Mouse (Mus musculus) thymus, postnatal 25 days (tissue): ENCODE measurements at regions not wholly inside any gene's neighbourhood (a gene's known extent, or its start where the extent isn't known, plus 50 kb on each side); places are given as distances from the start of the nearest gene placed in this dataset.

Source experiments
- DNase-seq: peaks from one replicate; pipeline ENCODE4 v3.0.0; 2022

DNA sequence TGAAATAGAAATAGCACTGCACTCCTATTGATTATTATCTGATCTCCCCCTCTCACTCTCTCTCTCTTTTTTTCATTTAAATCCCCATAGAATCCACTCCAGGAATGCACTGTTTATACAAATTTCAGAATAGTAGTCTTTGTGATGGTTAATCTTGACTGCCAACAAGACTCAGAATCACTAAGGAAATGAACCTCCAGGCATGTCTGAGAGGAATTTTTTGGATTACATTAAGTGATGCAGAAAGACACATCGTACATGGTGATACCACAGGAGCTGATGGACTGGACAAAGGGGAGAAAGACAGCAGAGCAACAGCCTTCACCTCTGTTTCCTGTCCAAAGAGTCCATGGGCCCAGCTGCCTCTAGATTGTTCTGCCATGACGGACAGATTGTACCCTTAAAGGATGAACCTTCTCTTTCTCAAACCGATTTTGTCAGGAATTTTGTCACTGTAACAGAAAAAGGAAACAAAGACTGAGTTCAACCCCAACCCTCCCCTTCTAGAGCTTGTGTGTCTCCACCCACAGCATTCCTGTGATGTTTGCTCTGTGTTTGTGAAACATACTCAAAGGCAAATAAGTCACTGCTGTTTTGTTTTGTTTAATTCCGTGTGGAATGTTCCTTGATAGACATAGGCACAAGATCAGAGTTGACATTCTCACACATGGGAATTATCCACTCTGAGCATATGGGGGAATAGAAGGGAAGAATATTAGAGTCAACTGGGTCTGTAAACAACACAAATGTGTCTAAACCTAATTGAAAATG is 59.1 kb upstream of the Gm34302 start:
- no peak for DNase-seq

DNA sequence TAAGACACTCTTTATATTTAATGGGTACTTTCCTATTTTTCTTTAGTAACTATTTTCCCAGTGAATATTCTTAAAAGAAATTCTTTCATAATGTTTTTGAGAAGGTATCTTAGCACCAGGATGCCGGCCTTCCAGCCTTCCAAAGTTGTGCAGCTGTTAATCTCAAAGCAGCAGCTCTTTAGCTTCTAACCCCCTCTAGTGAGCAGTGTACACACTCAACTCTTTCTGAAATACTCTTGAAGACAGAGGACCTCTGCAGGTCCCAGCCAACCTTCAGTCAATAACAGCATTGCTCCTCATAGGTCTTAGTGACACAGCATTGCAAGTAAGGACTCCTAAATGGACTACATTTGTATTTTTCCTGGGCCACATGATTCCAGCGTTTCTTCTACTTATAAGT is 55.2 kb upstream of the Gm34302 start:
- DNase-seq = no peak

- no peak for DNase-seq
Observed at GRCm38 (mm10) chr3:63534141-63534540, 50.5 kb upstream of the Gm34302 start.
